Mouse (Mus musculus): ENCODE data around the gene Rbmx. TPM values are rescaled to one million over a fixed set of nuclear protein-coding genes. Genes with fewer than 3 reads are reported as not detected.

Gene Rbmx
- total RNA-seq, 2 experiments from 2014 or later: 39.7 to 54.7 TPM

Other genes with a start within 250 kb of the Rbmx start
- gene Cd40lg, start 180.9 kb downstream of the Rbmx start, total RNA-seq (2021): under 1 TPM in 1 of 2 experiments, not detected in 1; 0.24 TPM
- gene Arhgef6, start 54.3 kb downstream of the Rbmx start, total RNA-seq (2021): 10 to 100 TPM; 29.0 to 35.4 TPM
- gene Gm364, start 16.1 kb upstream of the Rbmx start, total RNA-seq (2021): not detected
- not detected for gene Gpr101, start 110.7 kb upstream of the Rbmx start, total RNA-seq (2021)